Mouse (Mus musculus): ENCODE measurements at regions not wholly inside any gene's neighbourhood (a gene's known extent, or its start where the extent isn't known, plus 50 kb on each side); places are given as distances from the start of the nearest gene placed in this dataset.

DNA sequence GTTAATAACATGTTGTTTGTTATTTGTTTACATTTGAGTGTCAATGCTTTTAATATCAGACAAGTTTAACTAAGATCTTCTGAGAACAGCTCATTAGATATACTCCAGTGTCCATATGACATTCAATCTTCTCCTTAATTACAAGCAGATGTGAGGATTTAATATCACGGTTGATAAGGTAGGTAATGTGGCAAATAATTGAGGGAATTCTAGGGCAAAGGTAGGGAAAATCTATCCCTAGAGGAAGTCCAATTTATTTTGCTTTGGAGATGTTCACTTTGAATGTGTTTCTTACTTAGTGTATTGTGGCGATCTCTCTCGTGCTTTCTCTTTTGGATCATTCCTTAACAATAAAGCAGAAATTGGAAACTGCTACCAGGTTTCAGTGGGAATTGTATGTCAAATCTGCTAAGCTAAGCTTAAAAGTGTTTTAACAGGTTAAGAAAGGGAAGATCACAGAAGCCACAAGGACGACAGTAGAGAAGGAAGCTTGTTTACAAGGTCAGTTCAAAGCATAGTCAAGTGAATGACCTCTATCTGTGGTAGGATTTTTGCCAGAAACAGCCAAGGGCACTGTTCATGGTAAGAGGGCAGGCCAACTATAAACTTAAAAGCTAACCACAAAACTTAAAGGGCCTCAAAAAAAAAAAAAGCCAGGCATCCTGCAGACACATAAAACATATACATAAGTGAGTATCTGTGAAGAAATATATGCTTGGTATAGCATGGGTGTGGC lies 282.2 kb upstream of the Xrcc4 start:
- Histone ChIP-seq H3K4me3 (ENCODE audit: low read depth, low read length) (no peak overlapping the region), H3K9ac (ENCODE audit: low read length) (no peak overlapping the region), H3K9me3 (ENCODE audit: control insufficient read depth, low read length) (no peaks in the 10 kb centered on the region), H3K4me1 (ENCODE audit: control insufficient read depth, insufficient read depth, low read length) (no peaks in the 10 kb centered on the region), H3K4me2 (no peak overlapping the region), H3K27me3 (ENCODE audit: control insufficient read depth, insufficient read depth, low read length) (no peaks in the 10 kb centered on the region), H3K36me3 (ENCODE audit: control insufficient read depth, insufficient read depth, low read length) (no peaks in the 10 kb centered on the region), H3K27ac (ENCODE audit: low read depth, low read length) (no peak overlapping the region)
- 83% methylated on average over 4 of the region's 4 CpGs for WGBS
- no peak for ATAC-seq (ENCODE audit: low FRiP score)
- no peak for DNase-seq (ENCODE audit: low spot score, missing footprints)

GRCm38 (mm10) chr13:90370746-90371414 lies 281.5 kb upstream of the Xrcc4 start:
- DNase-seq (ENCODE audit: low spot score, missing footprints), result no peak
- 77% methylated on average over 3 of the region's 3 CpGs for WGBS
- no peaks in the 10 kb centered on the region for H3K4me1 ChIP-seq (ENCODE audit: control insufficient read depth, insufficient read depth, low read length)

GRCm38 (mm10) chr13:90364518-90365027 lies 275.2 kb upstream of the Xrcc4 start:
- H3K9me3 ChIP-seq (ENCODE audit: control insufficient read depth, low read length), result no peaks in the 10 kb centered on the region
- no peak overlapping the region for H3K4me2 ChIP-seq
- H3K36me3 ChIP-seq (ENCODE audit: control insufficient read depth, insufficient read depth, low read length), result no peaks in the 10 kb centered on the region
- 82% methylated on average over 4 of the region's 4 CpGs for WGBS
- no peak overlapping the region for H3K27ac ChIP-seq (ENCODE audit: low read depth, low read length)
- H3K4me3 ChIP-seq (ENCODE audit: low read depth, low read length), result no peak overlapping the region
- ATAC-seq (ENCODE audit: low FRiP score) (no peak), DNase-seq (ENCODE audit: low spot score, missing footprints) (no peak)
- no peak overlapping the region for H3K9ac ChIP-seq (ENCODE audit: low read length)
- H3K27me3 ChIP-seq (ENCODE audit: control insufficient read depth, insufficient read depth, low read length), result no peaks in the 10 kb centered on the region
- H3K4me1 ChIP-seq (ENCODE audit: control insufficient read depth, insufficient read depth, low read length), result no peaks in the 10 kb centered on the region

More at GRCm38 (mm10) chr13:90370746-90371414, 281.5 kb upstream of the Xrcc4 start:
- Histone ChIP-seq H3K36me3 (ENCODE audit: control insufficient read depth, insufficient read depth, low read length) (no peaks in the 10 kb centered on the region), H3K27ac (ENCODE audit: low read depth, low read length) (no peak overlapping the region), H3K4me2 (no peak overlapping the region), H3K9ac (ENCODE audit: low read length) (no peak overlapping the region), H3K27me3 (ENCODE audit: control insufficient read depth, insufficient read depth, low read length) (no peaks in the 10 kb centered on the region), H3K9me3 (ENCODE audit: control insufficient read depth, low read length) (no peaks in the 10 kb centered on the region), H3K4me3 (ENCODE audit: low read depth, low read length) (no peak overlapping the region)
- no peak for ATAC-seq (ENCODE audit: low FRiP score)

DNA sequence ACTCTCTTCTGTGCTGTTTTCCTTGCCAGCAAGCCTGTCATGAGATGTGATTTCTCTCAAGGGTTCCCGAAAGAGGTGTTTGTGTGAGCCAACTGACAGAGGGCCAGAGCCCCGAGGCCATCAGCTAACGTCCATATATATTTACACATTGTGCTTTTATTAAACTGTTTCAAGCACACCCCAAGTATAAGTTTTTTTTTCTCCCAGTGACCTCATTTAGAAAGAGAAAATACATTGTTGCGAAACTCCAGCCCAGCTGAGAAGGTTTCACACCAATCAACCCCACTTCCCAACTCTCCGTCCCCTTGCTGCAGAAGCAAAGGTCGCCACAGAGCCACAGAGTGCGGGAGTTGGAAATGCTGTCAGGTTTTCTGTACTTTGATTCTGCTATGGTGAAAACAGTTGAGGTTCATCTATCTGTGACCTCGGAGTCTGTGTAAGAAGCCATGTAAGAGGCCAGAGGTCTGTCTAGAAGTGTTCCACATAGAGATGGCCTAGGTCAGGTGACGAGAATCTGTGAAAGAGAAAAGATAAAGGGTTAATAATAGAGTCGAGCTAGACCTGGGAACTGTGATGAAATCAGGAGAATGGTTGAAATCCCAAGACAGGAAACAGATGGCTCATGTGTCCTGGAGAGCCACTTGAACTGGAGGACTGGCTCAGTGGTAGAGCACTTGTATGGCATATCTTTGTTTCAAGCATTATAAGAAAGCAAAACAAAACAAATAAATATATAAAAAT lies 270.6 kb upstream of the Xrcc4 start:
- WGBS, result 88% methylated on average over 10 of the region's 10 CpGs
- Histone ChIP-seq H3K4me2 (no peak overlapping the region), H3K9me3 (ENCODE audit: control insufficient read depth, low read length) (no peaks in the 10 kb centered on the region), H3K36me3 (ENCODE audit: control insufficient read depth, insufficient read depth, low read length) (no peaks in the 10 kb centered on the region), H3K9ac (ENCODE audit: low read length) (no peak overlapping the region), H3K27me3 (ENCODE audit: control insufficient read depth, insufficient read depth, low read length) (no peaks in the 10 kb centered on the region), H3K27ac (ENCODE audit: low read depth, low read length) (no peak overlapping the region), H3K4me3 (ENCODE audit: low read depth, low read length) (no peak overlapping the region), H3K4me1 (ENCODE audit: control insufficient read depth, insufficient read depth, low read length) (no peaks in the 10 kb centered on the region)
- ATAC-seq (ENCODE audit: low FRiP score) (no peak), DNase-seq (ENCODE audit: low spot score, missing footprints) (no peak)

- Histone ChIP-seq H3K36me3 (ENCODE audit: control insufficient read depth, insufficient read depth, low read length) (no peaks in the 10 kb centered on the region), H3K9ac (ENCODE audit: low read length) (no peak overlapping the region), H3K4me3 (ENCODE audit: low read depth, low read length) (no peak overlapping the region), H3K4me2 (no peak overlapping the region), H3K4me1 (ENCODE audit: control insufficient read depth, insufficient read depth, low read length) (no peaks in the 10 kb centered on the region), H3K9me3 (ENCODE audit: control insufficient read depth, low read length) (no peaks in the 10 kb centered on the region), H3K27me3 (ENCODE audit: control insufficient read depth, insufficient read depth, low read length) (no peaks in the 10 kb centered on the region), H3K27ac (ENCODE audit: low read depth, low read length) (no peak overlapping the region)
- ATAC-seq (ENCODE audit: low FRiP score) (no peak), DNase-seq (ENCODE audit: low spot score, missing footprints) (no peak)
- WGBS, result 87% methylated on average over 1 of the region's 1 CpGs
These were observed 268.7 kb upstream of the Xrcc4 start for GRCm38 (mm10) chr13:90358149-90358548.

DNA sequence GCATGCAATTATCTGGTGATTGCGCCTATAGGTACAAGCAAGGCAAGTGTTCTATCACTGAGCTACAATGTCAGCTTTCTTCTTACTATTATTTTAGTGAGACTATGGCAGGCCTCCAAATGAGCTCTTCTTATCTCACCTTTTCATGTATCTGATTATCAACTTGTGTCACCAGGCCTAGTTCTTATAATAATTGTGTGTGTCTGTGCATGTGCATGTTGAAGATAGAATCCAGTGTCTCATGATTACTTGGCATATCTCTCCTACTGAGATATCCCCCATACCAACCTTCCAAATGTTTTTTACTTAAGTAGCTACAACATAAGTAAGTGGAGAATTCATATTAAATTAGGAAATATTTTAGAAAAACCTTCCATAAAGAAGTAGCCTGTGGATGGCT lies 266.2 kb upstream of the Xrcc4 start:
- no peak for ATAC-seq (ENCODE audit: low FRiP score)
- no peak for DNase-seq (ENCODE audit: low spot score, missing footprints)
- no peaks in the 10 kb centered on the region for H3K4me1 ChIP-seq (ENCODE audit: control insufficient read depth, insufficient read depth, low read length)
- H3K9ac ChIP-seq (ENCODE audit: low read length), result no peak overlapping the region
- H3K9me3 ChIP-seq (ENCODE audit: control insufficient read depth, low read length), result no peaks in the 10 kb centered on the region
- no peaks in the 10 kb centered on the region for H3K36me3 ChIP-seq (ENCODE audit: control insufficient read depth, insufficient read depth, low read length)
- no peaks in the 10 kb centered on the region for H3K27me3 ChIP-seq (ENCODE audit: control insufficient read depth, insufficient read depth, low read length)
- H3K4me2 ChIP-seq, result no peak overlapping the region
- WGBS, result 89% methylated on average over 1 of the region's 1 CpGs
- H3K4me3 ChIP-seq (ENCODE audit: low read depth, low read length), result no peak overlapping the region
- H3K27ac ChIP-seq (ENCODE audit: low read depth, low read length), result no peak overlapping the region

- Histone ChIP-seq H3K36me3 (ENCODE audit: control insufficient read depth, insufficient read depth, low read length) (no peaks in the 10 kb centered on the region), H3K27me3 (ENCODE audit: control insufficient read depth, insufficient read depth, low read length) (no peaks in the 10 kb centered on the region), H3K4me2 (no peak overlapping the region), H3K4me1 (ENCODE audit: control insufficient read depth, insufficient read depth, low read length) (no peaks in the 10 kb centered on the region), H3K9ac (ENCODE audit: low read length) (no peak overlapping the region), H3K27ac (ENCODE audit: low read depth, low read length) (no peak overlapping the region), H3K9me3 (ENCODE audit: control insufficient read depth, low read length) (no peaks in the 10 kb centered on the region), H3K4me3 (ENCODE audit: low read depth, low read length) (no peak overlapping the region)
- DNase-seq (ENCODE audit: low spot score, missing footprints) (no peak), ATAC-seq (ENCODE audit: low FRiP score) (no peak)
- 85% methylated on average over 4 of the region's 4 CpGs for WGBS
These were observed 253.4 kb upstream of the Xrcc4 start for GRCm38 (mm10) chr13:90342823-90343222.

GRCm38 (mm10) chr13:90341597-90342212 lies 252.3 kb upstream of the Xrcc4 start:
- WGBS, result 83% methylated on average over 8 of the region's 8 CpGs
- ATAC-seq (ENCODE audit: low FRiP score) (no peak), DNase-seq (ENCODE audit: low spot score, missing footprints) (no peak)
- Histone ChIP-seq H3K4me2 (no peak overlapping the region), H3K4me3 (ENCODE audit: low read depth, low read length) (no peak overlapping the region), H3K27me3 (ENCODE audit: control insufficient read depth, insufficient read depth, low read length) (no peaks in the 10 kb centered on the region), H3K9ac (ENCODE audit: low read length) (no peak overlapping the region), H3K36me3 (ENCODE audit: control insufficient read depth, insufficient read depth, low read length) (no peaks in the 10 kb centered on the region), H3K9me3 (ENCODE audit: control insufficient read depth, low read length) (no peaks in the 10 kb centered on the region), H3K27ac (ENCODE audit: low read depth, low read length) (no peak overlapping the region), H3K4me1 (ENCODE audit: control insufficient read depth, insufficient read depth, low read length) (no peaks in the 10 kb centered on the region)

Measured in midbrain, embryonic 11.5 days (tissue).